Mouse (Mus musculus) gastrocnemius, postnatal 25 days (tissue): Measurements from ENCODE around the gene Baz1a. TPM values are rescaled to one million over a fixed set of nuclear protein-coding genes. Genes with fewer than 3 reads are reported as not detected.
"Not testable (repeated sequence)": the region's sequence is repeated elsewhere in the genome, so short reads cannot be mapped to it uniquely, and the experiment has no call there.

ENCODE experiments used
- DNase-seq: peaks from one replicate; pipeline ENCODE4 v3.0.0; 2022
- total RNA-seq, 2 experiments: library from RNA; stranded (reverse); gene quantifications; 1 replicate in 1 of 2; 2 replicates in 1 of 2; pipeline ENCODE4 v1.2.3; 2021

Baz1a gene
- total RNA-seq, 2 experiments from 2014 or later, result 4.6 to 5.5 TPM

DNA sequence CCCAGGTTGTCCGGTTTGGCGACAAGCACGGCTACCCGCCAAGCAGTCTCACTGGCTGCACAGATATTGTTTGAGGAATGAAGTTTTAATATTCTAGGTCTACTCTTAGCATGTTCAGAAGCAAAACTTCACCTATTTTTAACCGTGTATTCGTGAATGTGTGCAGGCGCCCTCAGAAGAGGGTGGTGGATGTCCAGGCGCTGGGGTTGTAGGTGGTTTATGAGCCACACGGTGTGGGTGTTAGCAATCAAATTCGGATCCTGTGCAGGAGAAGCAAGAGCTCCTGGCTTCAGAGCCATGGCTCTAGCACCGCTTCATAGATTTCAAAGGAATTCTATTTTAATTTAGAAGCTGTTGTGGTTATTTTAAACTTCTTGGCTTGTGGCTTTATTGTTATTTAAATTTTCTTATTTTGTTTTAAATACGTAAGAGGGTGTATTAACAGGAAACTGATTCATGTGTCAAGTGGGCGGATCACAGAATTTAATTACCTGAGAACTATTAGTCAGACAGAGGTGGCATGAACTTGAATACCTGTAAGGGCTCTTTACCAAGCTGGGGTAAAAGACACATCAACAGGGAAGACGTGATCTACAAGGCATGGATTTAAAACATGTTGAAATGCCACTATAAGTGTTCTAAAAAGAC, 6.7 kb downstream of the Baz1a start:
- no peak for DNase-seq

DNA sequence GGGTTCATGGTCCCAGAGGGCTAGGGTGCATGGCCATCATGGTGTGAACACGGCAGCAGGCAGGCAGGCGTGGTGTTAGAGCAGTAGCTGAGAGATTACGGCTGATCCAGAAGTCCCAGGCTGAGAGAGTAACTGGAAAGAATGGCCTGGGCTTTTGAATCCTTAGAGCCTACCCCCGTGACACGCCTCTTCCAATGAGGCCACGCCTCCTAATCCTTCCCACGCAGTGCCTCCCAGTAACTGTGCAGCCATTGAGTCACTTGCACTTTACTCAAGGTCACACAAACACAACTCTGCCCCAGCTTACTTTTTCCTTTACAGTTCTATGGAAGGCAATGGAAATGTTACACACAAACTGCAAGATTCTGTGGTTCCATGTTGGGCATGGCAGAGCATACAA, 8.1 kb downstream of the Baz1a start:
- no peak for DNase-seq

DNA sequence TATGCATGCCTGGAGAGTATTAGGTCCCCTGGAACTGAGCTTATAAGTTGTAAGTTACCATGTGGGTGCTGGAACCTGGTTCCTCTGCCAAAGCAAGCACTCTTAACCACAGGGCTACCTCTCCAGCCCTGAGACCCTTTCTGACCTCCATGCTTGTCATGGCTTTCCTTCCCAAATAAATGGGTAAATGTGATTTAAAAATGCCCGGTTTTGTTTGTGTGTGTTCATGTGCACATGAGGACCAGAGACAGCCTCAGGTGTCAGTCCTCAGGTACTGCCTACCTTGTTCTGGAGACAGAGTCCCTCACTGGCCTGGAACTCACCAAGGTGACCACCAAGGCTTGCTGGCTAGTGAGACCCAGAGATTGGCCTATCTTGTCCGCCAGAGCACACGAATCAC, 9.8 kb downstream of the Baz1a start:
- DNase-seq, result no peak

DNA sequence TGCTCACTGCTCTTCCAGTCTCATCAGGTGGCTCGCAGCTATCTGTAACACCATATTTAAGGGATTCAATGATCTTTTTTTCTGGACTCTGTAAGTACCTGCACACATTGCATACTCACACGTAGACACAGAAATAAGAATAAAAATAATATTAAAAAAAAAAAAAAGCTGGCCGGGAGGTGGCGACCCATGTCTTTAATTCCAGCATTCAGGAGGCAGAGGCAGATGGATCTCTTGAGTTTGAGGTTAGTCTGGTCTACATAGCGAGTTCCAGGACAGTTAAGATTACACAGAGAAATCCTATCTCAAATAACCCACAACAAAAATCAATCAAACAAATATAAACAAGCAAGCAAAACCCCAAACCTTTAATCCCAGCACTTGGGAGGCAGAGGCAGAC, 10.3 kb downstream of the Baz1a start:
- no peak for DNase-seq

DNA sequence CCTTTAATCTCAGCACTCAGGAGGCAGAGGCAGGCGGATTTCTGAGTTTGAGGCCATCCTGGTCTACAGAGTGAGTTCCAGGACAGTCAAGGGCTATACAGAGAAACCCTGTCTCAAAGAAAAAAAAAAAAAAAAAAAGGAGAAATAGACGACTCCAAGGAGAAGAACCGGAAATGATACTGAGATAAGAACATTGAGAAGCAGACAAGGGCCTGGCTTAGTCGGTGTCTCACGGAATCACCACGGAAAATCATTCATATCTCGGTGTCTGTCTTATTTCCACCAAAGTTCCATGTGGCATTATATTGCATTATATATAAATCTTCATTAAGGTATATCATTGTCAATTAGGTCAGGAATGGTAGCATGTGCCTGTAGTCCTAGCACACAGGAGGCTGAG, 11.6 kb downstream of the Baz1a start:
- not testable (repeated sequence) for DNase-seq

DNA sequence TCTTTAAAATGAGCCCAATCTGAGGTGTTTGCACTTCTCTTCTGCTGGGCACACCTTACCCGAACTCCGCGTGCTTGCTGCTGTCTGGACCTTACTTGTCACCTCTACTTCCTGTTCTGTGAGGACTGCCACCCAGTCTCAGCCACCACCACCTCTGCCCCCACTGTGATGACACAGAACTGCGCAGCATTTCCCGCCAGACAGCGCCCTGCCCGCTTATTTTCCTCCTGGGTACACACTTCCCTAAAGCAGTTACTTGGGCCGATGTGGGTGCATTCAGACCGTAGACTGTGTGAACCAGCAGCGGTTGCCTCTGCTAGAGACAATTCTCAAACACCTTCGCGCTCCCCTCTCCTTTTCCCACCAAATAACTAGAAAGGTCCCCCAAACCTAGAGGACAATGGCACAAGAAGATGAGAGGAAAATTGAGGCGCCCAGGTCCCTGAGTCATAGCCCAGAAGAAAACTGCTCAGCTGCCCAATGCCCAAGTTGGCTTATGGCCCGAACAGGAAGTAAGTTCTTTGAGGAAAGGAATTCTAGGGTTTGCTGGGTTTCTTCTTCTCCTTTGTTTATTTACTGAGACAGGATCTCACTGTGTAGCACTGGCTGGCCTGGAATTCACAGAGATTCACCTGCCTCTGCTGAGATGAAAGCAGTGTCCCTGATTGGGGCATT, 15.0 kb downstream of the Baz1a start:
- peak; percentile 25 for DNase-seq

DNA sequence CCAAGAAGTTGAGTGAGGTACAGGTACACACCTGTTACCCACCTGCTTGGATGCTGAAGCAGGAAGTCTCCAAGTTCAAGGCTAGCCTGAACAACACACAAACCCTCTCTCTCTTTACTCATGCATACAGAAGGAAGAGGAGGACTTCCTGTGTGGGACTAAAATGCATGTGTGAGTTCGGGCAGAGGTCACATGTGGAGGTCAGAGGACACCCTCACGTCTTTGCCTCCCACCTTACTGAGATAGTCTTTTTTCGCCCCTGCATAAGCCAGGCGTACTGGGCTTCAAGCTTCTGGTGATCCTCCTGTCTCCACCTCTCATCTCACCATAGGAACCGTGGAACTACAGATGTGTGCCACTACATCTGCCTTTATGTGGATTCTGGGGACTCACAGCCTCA, 15.7 kb downstream of the Baz1a start:
- no peak for DNase-seq

DNA sequence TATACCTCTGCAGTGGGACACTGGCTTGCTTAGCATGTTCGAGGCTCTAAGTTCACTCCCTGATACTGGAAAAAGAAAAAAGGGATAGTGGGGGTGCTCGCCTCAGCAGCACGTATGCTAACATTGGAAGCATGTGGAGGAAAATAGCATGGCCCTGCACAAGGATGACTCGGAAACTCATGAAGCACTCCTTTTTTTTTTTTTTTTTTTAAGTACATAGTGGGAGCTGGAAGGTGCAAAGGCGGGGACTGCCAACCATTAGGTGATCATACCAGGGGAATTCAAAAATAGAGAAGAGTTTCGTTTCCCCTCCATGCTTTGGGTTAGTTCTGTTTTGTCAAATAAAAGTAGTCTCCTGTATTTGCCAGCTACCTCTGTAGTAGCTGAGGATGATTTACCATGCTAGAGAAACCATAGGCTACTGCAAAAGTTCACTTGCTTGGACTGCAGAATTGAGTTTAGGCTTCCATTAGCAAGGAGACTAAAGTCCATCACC, 17.1 kb downstream of the Baz1a start:
- no peak for DNase-seq

DNA sequence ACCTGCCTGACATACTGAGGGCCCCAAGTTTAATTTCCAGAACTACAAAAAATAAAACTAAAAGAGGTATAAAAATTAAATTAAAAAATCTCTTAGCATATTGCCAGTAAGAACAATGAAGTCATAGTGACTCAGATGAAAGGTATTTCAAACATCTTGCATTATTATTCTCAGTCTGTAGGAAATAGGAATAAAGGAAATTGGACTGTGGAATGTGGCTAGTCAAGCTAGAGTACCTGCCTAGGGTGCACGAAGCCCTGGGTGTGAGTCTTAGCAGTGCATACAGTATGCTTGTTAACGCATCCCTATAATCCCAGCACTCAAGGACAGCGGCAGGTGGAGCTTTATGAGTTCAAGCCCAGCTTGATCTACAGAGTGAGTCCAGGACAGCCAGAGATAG, 18.2 kb downstream of the Baz1a start:
- DNase-seq, result no peak

DNA sequence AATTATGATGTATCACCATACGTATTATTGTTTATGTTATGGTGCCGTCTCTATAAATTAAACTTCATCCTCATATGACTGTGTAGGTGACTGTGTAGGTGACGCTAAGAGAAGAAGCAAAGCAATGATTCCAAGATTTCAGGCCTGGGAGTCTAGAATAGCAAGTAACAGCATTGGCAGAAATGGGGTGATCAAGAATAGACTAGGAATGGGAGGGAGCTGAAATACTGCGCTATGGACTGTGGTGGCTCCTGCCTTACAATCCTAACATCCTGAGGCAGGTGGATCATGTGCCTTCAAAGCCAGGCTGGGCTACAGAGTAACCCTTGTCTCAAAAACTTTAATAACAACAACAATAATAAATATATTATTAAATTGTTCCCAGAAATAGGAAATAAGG, 19.7 kb downstream of the Baz1a start:
- no peak for DNase-seq

DNA sequence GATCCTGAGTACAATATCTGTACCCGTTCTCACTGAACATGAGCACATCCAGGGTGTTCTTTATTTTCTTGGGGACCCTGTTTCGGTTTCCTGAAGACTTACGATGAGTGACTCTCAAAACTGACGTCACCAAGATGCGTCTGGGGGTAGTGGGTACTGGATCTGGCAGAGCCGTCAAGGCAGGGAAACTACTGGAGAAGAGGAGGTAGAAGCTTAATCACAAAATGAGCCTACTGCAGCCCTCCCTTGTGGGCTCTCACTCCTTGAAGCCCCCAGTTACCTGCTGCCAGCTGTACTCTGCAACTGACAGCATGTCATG, 20.1 kb downstream of the Baz1a start:
- DNase-seq, result no peak

DNA sequence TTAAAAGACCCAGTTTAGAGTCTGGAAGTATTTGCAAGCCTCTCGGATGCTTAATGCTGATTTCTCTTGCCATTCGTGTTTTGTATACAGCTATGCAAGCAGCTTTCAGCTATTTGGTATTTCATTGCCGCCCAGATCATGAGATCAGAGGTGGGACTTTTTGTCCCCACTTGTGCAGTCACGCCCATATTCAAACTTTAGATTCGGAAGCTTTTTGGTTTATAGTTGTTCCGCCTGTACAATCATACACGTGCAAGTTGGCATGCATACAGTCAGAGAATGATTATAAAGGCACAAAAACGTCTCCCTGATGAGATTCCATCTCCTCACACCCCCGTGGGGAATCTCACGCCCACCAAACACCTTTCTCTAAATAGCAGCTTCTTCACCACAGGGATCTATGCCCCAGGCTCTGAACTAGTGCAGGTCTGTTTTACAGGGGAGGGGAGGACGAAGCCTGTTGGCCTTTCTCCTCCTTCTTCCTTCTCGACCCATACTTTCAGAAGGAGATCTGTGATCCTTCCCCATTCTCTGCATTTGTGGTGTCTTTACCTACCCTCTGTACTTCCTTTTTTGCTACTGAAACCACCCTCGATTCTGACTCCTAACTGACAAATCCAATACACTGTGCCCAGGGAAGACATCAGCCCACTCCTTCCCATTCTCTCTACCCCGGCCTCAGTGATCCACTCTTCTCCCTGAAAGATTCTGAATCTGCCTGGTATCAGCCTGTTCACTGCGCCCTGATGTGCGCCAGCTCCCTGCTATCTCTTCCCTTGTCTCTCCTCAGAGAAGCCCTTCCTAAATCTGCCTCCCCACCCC, 20.7 kb downstream of the Baz1a start:
- no peak for DNase-seq

DNA sequence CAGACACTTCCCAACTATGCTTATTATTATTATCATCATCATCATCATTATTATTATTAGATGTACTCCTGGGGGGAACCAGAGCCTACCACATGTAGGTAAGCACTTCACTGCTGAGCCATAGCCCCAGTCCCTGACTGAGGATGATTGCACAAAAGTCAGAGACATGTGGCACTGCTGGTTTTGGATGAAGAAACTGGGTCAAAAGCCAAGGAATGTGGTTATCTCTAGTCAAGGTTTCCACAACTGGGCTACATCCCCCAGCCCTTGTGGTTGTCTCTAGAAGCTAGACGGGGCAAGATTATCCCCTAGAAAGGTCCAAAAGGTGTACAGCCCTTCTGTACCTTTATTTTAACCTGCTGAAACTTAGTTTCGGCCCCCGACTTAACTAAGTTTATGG, 21.3 kb downstream of the Baz1a start:
- no peak for DNase-seq

DNA sequence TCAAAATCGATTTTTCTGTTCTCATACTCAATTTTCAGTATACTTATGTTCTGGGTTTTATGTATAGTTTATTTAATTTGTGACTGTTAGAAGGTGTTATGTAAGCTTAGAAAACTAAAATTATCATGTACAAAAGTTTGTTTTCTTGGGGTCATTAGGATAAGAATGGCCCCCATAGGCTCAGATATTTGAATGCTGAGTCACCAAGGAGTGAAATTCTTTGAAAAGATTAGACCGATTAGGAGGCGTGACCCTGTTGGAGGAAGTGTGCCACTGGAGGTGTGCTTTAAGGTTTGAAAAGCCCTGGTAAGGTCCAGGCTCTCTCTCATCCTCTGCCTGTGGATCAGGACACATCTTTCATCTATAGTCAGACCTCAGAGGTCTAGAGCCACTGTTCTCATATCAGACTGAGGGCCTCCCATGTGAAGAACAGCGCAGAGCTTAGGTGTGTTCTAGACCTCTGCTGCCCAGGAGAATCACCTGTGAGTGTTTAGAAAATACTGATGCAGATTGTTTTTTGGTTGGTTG, 25.8 kb downstream of the Baz1a start:
- DNase-seq, result no peak

DNA sequence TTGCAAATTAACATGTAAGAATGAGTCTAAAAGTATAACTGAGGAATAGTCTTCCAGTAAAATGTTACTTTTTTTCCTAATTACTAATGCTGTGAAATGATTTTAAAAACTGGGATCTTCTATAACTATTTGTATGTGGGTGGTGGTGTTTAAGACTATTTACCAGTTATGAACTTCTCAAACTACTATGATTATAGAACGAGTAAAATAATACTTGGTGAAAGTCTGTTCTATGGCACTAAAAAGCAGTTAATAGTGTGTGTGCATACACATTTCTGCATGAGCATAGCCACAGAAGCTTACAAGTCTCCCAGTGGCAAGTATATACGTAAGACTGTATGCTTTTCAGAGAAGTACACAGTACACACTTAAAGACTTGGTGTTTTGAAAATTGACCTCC, 27.0 kb downstream of the Baz1a start:
- DNase-seq, result no peak

DNA sequence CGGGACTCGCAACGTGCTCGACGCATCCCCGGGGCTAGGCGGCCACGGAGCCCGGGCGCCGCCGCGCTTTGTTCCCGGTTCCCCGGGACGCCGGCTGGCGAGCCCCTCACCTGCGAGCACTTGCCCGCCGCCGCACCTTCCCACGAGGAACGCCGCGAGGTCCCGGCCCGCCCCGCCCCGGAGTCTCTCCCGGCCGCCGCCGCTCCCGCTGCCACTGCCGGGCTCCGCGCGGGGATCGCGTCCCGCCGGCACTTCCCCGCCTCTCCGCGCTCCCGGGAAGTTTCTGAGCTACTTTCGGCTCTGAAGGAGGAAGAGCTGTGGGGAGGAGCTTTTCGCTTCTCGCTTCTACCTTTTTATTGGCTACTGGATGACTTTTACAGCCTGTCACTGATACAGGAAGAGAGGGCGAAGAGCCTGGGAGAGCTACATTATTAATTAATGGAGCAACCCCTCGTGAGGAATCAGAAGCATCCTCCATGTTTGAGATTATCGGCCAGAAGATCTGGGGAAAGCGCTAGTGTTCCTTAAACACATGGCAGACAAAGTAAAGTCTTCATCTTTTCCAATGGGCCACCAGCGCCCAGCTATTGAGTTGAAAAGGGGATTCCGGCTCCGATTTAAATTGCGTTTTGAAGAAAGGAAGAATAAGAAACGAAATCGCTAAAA, 28.0 kb downstream of the Baz1a start, which contains the start of gene Gm20403:
Gene Gm20403, minus strand, starts transcription at position 478 of the 666 bp plus-strand sequence.
- peak; percentile 47 for DNase-seq

DNA sequence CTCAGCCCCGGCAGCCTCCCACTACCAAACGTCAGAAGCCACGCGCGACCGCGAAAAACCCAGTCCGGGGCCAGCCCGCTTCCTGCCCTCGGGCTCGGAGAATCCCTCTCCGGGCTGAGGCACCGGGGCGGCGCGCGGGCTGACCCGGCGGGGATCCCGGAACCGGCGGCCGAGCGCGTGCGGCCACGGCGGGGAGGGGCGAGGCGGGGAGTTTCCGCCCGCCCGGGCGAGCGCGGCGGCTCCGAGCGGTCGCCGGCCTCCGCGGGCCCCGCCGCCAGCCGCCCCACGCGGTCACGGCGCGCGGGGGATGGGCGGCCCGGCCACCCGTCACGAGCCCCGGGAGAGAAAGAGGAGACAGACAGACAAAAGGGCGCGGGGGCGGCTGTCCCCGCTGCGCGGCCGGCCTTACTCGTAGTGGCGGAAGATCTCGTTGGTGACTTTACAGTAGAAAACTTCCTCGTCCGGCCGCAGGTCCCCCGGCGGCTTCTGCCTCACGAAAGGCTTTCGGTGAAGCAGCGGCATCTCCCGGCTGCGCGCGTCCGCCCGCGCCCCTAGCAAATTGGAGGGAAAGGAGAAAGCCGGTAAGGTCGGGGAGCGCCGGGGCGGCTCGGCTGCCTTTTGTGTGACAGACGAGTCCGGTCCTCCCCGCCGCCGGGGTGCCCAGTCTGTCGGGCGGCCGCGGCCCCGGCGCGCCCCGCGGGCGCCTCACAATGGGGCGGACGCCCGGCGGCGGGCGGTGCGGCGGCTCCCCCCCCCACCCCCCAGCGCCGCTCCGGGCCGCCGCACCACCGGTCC, 28.7 kb downstream of the Baz1a start:
- peak; percentile 43 for DNase-seq

DNA sequence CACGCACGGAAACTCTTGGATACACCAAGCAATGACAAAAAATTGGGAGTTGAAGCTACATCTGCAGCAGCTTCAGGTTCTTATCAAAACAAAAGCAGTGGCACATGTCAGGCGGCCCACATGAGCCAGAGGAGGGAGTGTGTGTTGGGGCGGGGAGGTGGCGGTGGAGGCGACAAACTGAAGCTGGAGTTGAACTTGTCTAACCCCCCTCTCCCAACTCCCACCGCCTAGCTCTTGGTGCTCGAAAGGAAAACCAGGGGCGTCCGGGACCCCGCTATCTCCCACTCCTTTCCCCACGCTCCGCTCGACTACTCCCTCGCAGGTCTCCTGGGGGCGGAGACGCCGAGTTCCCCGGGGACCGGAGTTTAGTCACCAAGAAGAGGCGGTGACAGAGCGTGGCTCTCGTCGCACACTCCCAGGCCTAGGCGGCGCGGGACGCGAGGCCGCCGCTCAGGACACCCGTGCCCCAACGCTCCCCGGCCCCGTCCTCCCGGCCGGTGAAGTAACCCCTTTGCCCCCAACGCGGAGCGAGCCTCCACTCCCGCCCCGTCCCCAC, 29.4 kb downstream of the Baz1a start:
- peak; percentile 52 for DNase-seq

DNA sequence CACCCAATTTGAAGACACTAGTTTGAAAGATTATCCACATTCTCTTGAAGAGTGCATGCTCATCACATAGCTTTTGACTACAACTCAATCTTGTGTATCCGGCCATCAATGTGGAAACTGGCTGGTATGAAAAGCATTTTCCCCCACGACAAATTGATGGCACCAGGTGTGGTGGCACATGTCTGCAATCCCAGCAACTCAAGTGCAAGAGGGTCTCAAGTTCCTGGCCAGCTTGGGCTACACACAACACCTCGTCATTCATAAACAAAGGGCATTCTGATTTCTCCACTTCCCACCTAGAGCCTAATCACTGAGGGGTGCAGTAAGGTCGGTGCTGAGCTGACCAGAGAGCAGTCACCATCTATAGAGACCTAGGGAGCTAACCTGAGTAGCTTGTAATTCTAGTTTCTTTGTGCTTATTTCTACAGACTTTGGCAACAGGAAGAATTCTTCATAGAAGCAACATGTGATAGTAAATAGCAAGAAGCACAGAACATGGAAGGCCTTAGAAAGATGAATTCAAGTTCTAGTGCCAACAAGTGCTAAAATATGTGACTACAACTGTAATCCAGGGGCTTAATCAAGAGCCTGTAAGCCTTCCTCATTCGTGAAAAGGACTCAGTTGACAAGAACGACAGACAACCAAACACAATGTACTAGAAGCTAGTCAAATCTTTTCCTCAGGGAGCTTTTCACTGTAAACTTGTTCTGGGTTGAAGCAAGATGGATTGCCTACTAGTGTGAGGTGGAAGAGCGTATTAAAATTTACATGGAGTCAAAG, 31.0 kb downstream of the Baz1a start:
- DNase-seq, result no peak

DNA sequence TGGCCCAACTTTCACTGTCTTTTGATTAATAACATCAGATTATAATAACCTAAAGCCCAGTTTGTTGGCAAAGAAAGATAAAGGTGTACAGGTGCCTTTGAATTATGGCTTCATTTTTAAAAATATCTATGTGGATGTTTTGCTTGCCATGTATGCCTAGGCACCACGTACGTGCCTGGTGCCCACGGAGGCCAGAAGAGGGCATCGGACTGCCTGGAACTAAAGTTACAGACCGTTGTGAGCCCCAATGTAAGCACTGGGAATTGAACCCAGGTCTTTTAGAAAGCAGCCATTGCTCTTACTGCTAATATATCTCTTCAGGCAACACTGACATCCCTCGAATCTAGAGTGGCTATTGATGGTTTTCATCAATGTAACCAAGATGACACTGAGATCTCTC, 32.2 kb downstream of the Baz1a start:
- no peak for DNase-seq
